Mouse (Mus musculus) kidney, postnatal 0 days (tissue): ENCODE data around the gene Smim22. TPM values are rescaled to one million over a fixed set of nuclear protein-coding genes. Genes with fewer than 3 reads are reported as not detected.

Source experiments
- ATAC-seq: fragments of 200-750 bp; cut with Nextera tagmentation; replicated peaks from 2 replicates; pipeline ENCODE4 v1.8.0; 2017; ENCODE audit warnings: low read depth, moderate number of reproducible peaks, moderate TSS enrichment, moderate library complexity; ENCODE audit not compliant: low FRiP score
- DNase-seq: peaks from one replicate; pipeline ENCODE4 v3.0.0-alpha.2; 2016; ENCODE audit warnings: low spot score
- H3K27ac ChIP-seq: fragments of 300-500 bp; sonication (generic); 2 replicates; pipeline ENCODE4 v1.5.1; 2014; ENCODE audit warnings: mild to moderate bottlenecking
- H3K27me3 ChIP-seq: fragments of 300-500 bp; sonication (generic); 2 replicates; pipeline ENCODE4 v1.6.1; 2014; ENCODE audit warnings: low read length, mixed read lengths; ENCODE audit not compliant: insufficient read depth
- H3K36me3 ChIP-seq: fragments of 300-500 bp; sonication (generic); 2 replicates; pipeline ENCODE4 v1.6.1; 2014; ENCODE audit warnings: low read length, mixed read lengths; ENCODE audit not compliant: insufficient read depth
- H3K4me1 ChIP-seq: fragments of 300-500 bp; sonication (generic); replicated peaks from 2 replicates; pipeline ENCODE4 v1.6.1; 2014; ENCODE audit warnings: antibody characterized with exemption, low read length, mixed read lengths; ENCODE audit not compliant: insufficient read depth
- H3K4me2 ChIP-seq: fragments of 300-500 bp; sonication (generic); 2 replicates; pipeline ENCODE4 v1.6.1; 2014; ENCODE audit warnings: mild to moderate bottlenecking, low read length, moderate library complexity, mixed read lengths
- H3K4me3 ChIP-seq: fragments of 300-500 bp; sonication (generic); replicated peaks from 2 replicates; pipeline ENCODE4 v1.5.1; 2014; ENCODE audit warnings: low read depth, low read length
- H3K9ac ChIP-seq: fragments of 300-500 bp; sonication (generic); 2 replicates; pipeline ENCODE4 v1.6.1; 2014; ENCODE audit warnings: low read depth, low read length
- H3K9me3 ChIP-seq: fragments of 300-500 bp; sonication (generic); replicated peaks from 2 replicates; pipeline ENCODE4 v1.6.1; 2016; ENCODE audit warnings: low read length, inconsistent platforms, mixed read lengths
- CTCF ChIP-seq: IDR thresholded peaks from 2 replicates; pipeline ENCODE4 v1.5.1; 2016; ENCODE audit warnings: antibody characterized with exemption, low read depth, mild to moderate bottlenecking, moderate library complexity
- whole genome bisulfite sequencing: fragments of 180-500 bp; shearing (Covaris S2); extraction: QIAGEN DNeasy Blood & Tissue Kit; methylation state at CpG from one replicate; pipeline ENCODE4 v1.1.7; 2014; 5-methylcytosine and 5-hydroxymethylcytosine counted together
- polyA plus RNA-seq: library from polyadenylated mRNA; unstranded; fragments of >200 nt; fragmentation: Nextera tagmentation; extraction: Ambion mirVana; gene quantifications from 2 replicates; pipeline ENCODE4 v1.2.1, GENCODE M21; 2015

Smim22 gene
- polyA plus RNA-seq, 1 experiment from 2014 or later = 38.3 TPM

GRCm38 (mm10) chr16:5013054-5013838 lies 6.2 kb downstream of the Smim22 start, which contains the start of gene Rogdi:
Gene Rogdi, minus strand, starts transcription at chr16:5013553.
- peak; percentile 98 for ATAC-seq
- Histone ChIP-seq H3K9ac (peak within 1 kb of the TSS; percentile 68), H3K4me2 (peak within 1 kb of the TSS; percentile 87), H3K36me3 (peaks cover 33% of the 10 kb centered on the region), H3K4me3 (peak within 1 kb of the TSS; percentile 75), H3K9me3 (no peaks in the 10 kb centered on the region), H3K27ac (peak within 1 kb of the TSS; percentile 73), H3K4me1 (peaks cover 8% of the 10 kb centered on the region), H3K27me3 (no peaks in the 10 kb centered on the region)
- DNase-seq = peak; percentile 100
- peak; percentile 26; the same call in 1 of the 2 replicates for TF ChIP-seq CTCF
- WGBS = under 1% methylated on average over 63 of the region's 63 CpGs

GRCm38 (mm10) chr16:5014578-5014977 lies 7.5 kb downstream of the Smim22 start:
- no peaks in the 10 kb centered on the region for H3K27me3 ChIP-seq
- H3K4me2 ChIP-seq = no peak overlapping the region
- no peak for TF ChIP-seq CTCF
- no peaks in the 10 kb centered on the region for H3K9me3 ChIP-seq
- peaks cover 46% of the 10 kb centered on the region for H3K36me3 ChIP-seq
- DNase-seq = no peak
- peaks cover 8% of the 10 kb centered on the region for H3K4me1 ChIP-seq
- H3K27ac ChIP-seq = peak overlapping the region; percentile 31; the same call in 1 of the 2 replicates
- no peak for ATAC-seq
- 81% methylated on average over 4 of the region's 4 CpGs for WGBS
- no peak overlapping the region for H3K9ac ChIP-seq
- no peak overlapping the region for H3K4me3 ChIP-seq

DNA sequence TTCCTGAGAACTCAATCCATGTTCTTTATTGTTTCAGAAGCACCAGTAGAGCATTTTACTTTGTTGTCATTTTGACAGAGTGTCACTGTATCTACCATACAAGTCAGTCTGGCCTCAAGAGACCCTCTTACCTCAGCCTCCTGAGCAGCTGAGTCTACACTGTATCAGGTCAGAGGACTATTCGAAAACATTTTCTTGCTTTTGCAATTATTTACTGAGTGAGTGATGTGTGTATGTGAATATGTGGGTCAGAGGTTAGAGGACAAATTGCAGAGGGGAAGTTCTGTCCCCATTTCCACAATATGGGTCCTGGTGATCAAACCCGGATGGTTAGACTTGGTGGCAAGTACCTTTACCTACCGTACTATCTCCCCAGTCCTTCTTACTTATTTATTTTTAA lies 16.9 kb downstream of the Smim22 start:
- no peak overlapping the region for H3K4me2 ChIP-seq
- H3K9ac ChIP-seq = no peak overlapping the region
- no peak overlapping the region for H3K4me3 ChIP-seq
- no peak overlapping the region for H3K27ac ChIP-seq
- TF ChIP-seq CTCF = no peak
- DNase-seq (no peak), ATAC-seq (no peak)
- peaks cover 86% of the 10 kb centered on the region for H3K36me3 ChIP-seq
- H3K4me1 ChIP-seq = no peaks in the 10 kb centered on the region
- H3K27me3 ChIP-seq = no peaks in the 10 kb centered on the region
- 91% methylated on average over 3 of the region's 3 CpGs for WGBS
- no peaks in the 10 kb centered on the region for H3K9me3 ChIP-seq

DNA sequence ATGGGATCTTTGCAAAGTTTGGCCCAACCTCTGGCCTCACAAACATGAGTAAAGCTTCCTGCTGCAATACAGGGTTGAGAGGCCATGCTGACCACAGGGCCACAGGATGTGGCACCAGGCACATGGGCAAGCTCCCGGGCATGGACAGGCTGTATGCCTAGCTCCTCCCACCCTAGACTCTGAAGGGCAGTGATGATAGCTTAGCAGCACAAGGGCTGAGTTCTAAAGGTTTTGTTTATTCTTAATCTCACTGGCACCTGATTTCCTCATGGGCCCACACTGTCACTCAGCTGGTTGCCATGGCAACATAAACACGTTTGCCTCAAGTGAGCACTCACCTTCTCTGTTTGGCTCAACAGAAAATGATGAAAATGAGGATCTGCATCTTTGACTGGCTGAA lies 22.8 kb downstream of the Smim22 start:
- TF ChIP-seq CTCF = no peak
- H3K27me3 ChIP-seq = no peaks in the 10 kb centered on the region
- peaks cover 87% of the 10 kb centered on the region for H3K36me3 ChIP-seq
- 60% methylated on average over 2 of the region's 2 CpGs for WGBS
- H3K4me3 ChIP-seq = no peak overlapping the region
- no peaks in the 10 kb centered on the region for H3K4me1 ChIP-seq
- no peak overlapping the region for H3K9ac ChIP-seq
- no peak for ATAC-seq
- H3K4me2 ChIP-seq = no peak overlapping the region
- no peaks in the 10 kb centered on the region for H3K9me3 ChIP-seq
- no peak for DNase-seq
- H3K27ac ChIP-seq = no peak overlapping the region

- Histone ChIP-seq H3K4me2 (no peak overlapping the region), H3K9me3 (no peaks in the 10 kb centered on the region), H3K4me3 (no peak overlapping the region), H3K36me3 (peaks cover 75% of the 10 kb centered on the region), H3K9ac (no peak overlapping the region), H3K27ac (no peak overlapping the region), H3K4me1 (no peaks in the 10 kb centered on the region), H3K27me3 (no peaks in the 10 kb centered on the region)
- WGBS = 95% methylated on average over 3 of the region's 3 CpGs
- TF ChIP-seq CTCF = no peak
- DNase-seq = no peak
- ATAC-seq = no peak
Measured at GRCm38 (mm10) chr16:5035591-5035990, 28.5 kb downstream of the Smim22 start.

GRCm38 (mm10) chr16:5036649-5037234 lies 29.7 kb downstream of the Smim22 start:
- H3K9ac ChIP-seq = no peak overlapping the region
- H3K4me1 ChIP-seq = no peaks in the 10 kb centered on the region
- no peak overlapping the region for H3K4me2 ChIP-seq
- no peak for TF ChIP-seq CTCF
- ATAC-seq (no peak), DNase-seq (peak; percentile 13)
- 67% methylated on average over 5 of the region's 5 CpGs for WGBS
- peaks cover 76% of the 10 kb centered on the region for H3K36me3 ChIP-seq
- H3K27ac ChIP-seq = no peak overlapping the region
- no peak overlapping the region for H3K4me3 ChIP-seq
- H3K27me3 ChIP-seq = no peaks in the 10 kb centered on the region
- no peaks in the 10 kb centered on the region for H3K9me3 ChIP-seq
